Mouse (Mus musculus) heart, adult 2 months (tissue): Measurements from ENCODE around the gene Rufy4. TPM values are rescaled to one million over a fixed set of nuclear protein-coding genes. Genes with fewer than 3 reads are reported as not detected.

Experiments
- DNase-seq, 2 experiments: peaks; one replicate each; pipeline ENCODE4 v3.0.0; 2021
- H3K27ac ChIP-seq: fragments of 200-600 bp; 2 replicates; pipeline ENCODE4 v1.8.1; 2022
- H3K27me3 ChIP-seq: fragments of 200-500 bp; 2 replicates; pipeline ENCODE4 v1.6.1; 2012; ENCODE audit warnings: mild to moderate bottlenecking, low read length, inconsistent platforms, mixed read lengths; ENCODE audit not compliant: control insufficient read depth, insufficient read depth
- H3K36me3 ChIP-seq: fragments of 200-500 bp; 2 replicates; pipeline ENCODE4 v1.6.1; 2012; ENCODE audit warnings: low read length, inconsistent platforms; ENCODE audit not compliant: control insufficient read depth, insufficient read depth
- H3K4me1 ChIP-seq: fragments of 200-500 bp; 2 replicates; pipeline ENCODE4 v1.6.1; 2011; ENCODE audit warnings: low read length; ENCODE audit not compliant: control insufficient read depth, insufficient read depth
- H3K4me3 ChIP-seq: fragments of 200-600 bp; 2 replicates; pipeline ENCODE4 v1.8.1; 2022
- H3K79me2 ChIP-seq: fragments of 200-500 bp; replicated peaks from 2 replicates; pipeline ENCODE4 v1.6.1; 2012; ENCODE audit warnings: mild to moderate bottlenecking, inconsistent platforms, low read length, moderate library complexity, mixed read lengths; ENCODE audit not compliant: control insufficient read depth, insufficient read depth
- H3K9ac ChIP-seq: fragments of 200-500 bp; 2 replicates; pipeline ENCODE4 v1.6.1; 2012; ENCODE audit warnings: low read depth, mild to moderate bottlenecking, control low read depth, inconsistent platforms, low read length, mixed read lengths
- CTCF ChIP-seq: fragments of 200-600 bp; IDR thresholded peaks from 2 replicates; pipeline ENCODE4 v1.8.1; 2022; ENCODE audit warnings: antibody characterized with exemption, mild to moderate bottlenecking, moderate library complexity
- EP300 ChIP-seq: fragments of 200-500 bp; IDR thresholded peaks from 2 replicates; pipeline ENCODE4 v1.6.1; 2011; ENCODE audit warnings: low read depth, low read length, control low read depth; ENCODE audit not compliant: insufficient read depth
- POLR2A ChIP-seq: fragments of 200-500 bp; IDR thresholded peaks from 2 replicates; pipeline ENCODE4 v1.6.1; 2011; ENCODE audit warnings: mild to moderate bottlenecking, low read depth, low read length, control low read depth; ENCODE audit not compliant: insufficient read depth
- WGBS: fragments of 180-500 bp; shearing (Covaris S2); methylation state at CpG from one replicate; pipeline ENCODE4 v1.1.7; 2018; 5-methylcytosine and 5-hydroxymethylcytosine counted together
- intact Hi-C: fragments of 180-260 bp; cut with DNase I; formaldehyde crosslinking; loops from one replicate; pipeline ENCODE4 v1.15.1; 2025
- polyA plus RNA-seq: library from polyadenylated mRNA; depleted of rRNA; stranded (reverse); fragments of >200 nt; gene quantifications from 2 replicates; pipeline ENCODE4 v1.2.3, GENCODE M21; 2012
- total RNA-seq, 2 experiments: library from RNA; stranded (reverse); gene quantifications; 2 replicates each; pipeline ENCODE4 v1.2.3; 2021

The Rufy4 gene
- total and polyA plus RNA-seq, 3 experiments = 0.59 to 1.2 (median 1.1) TPM

GRCm38 (mm10) chr1:74119115-74119514, 6.2 kb upstream of the Rufy4 start:
- peaks cover 10% of the 10 kb centered on the region; the same call in 1 of the 2 replicates for H3K4me1 ChIP-seq
- peak; percentile 46 to 69 for DNase-seq
- no peak overlapping the region for H3K4me3 ChIP-seq
- H3K79me2 ChIP-seq = no peaks in the 10 kb centered on the region
- no peaks in the 10 kb centered on the region for H3K36me3 ChIP-seq
- intact Hi-C loops = no loop called here
- WGBS = 55% methylated on average over 1 of the region's 1 CpGs
- H3K9ac ChIP-seq = no peak overlapping the region
- TF ChIP-seq POLR2A (no peak), CTCF (no peak), EP300 (no peak)
- no peaks in the 10 kb centered on the region; the same call in 1 of the 2 replicates for H3K27me3 ChIP-seq
- H3K27ac ChIP-seq = peak overlapping the region; percentile 52

- no peaks in the 10 kb centered on the region for H3K79me2 ChIP-seq
- TF ChIP-seq POLR2A (no peak), EP300 (no peak), CTCF (no peak)
- no peak for DNase-seq
- no peak overlapping the region; the same call in 1 of the 2 replicates for H3K27ac ChIP-seq
- intact Hi-C loops = loop anchor here (2.0 to 5.0 kb wide), 2 partner anchors 16 to 124 kb away; no protein-coding TSS in a partner anchor
- peaks cover 11% of the 10 kb centered on the region for H3K4me1 ChIP-seq
- H3K27me3 ChIP-seq = no peaks in the 10 kb centered on the region; the same call in 1 of the 2 replicates
- H3K4me3 ChIP-seq = no peak overlapping the region
- 58% methylated on average over 7 of the region's 7 CpGs for WGBS
- H3K9ac ChIP-seq = no peak overlapping the region
- no peaks in the 10 kb centered on the region for H3K36me3 ChIP-seq
These were observed 4.2 kb upstream of the Rufy4 start for GRCm38 (mm10) chr1:74121138-74121537.

- WGBS = 28% methylated on average over 9 of the region's 9 CpGs
- Histone ChIP-seq H3K4me1 (peaks cover 11% of the 10 kb centered on the region), H3K27me3 (no peaks in the 10 kb centered on the region), H3K79me2 (no peaks in the 10 kb centered on the region), H3K27ac (peak overlapping the region; percentile 48), H3K4me3 (no peak overlapping the region), H3K36me3 (no peaks in the 10 kb centered on the region), H3K9ac (no peak overlapping the region)
- TF ChIP-seq POLR2A (no peak), CTCF (no peak), EP300 (no peak)
- DNase-seq = peak; percentile 64 to 78
- intact Hi-C loops = loop anchor here (2.0 to 5.0 kb wide), 2 partner anchors 17 to 125 kb away; no protein-coding TSS in a partner anchor
These were observed 3.3 kb upstream of the Rufy4 start for GRCm38 (mm10) chr1:74121821-74122576.

GRCm38 (mm10) chr1:74123215-74123614, 2.1 kb upstream of the Rufy4 start:
- DNase-seq = no peak
- Histone ChIP-seq H3K4me1 (peaks cover 6% of the 10 kb centered on the region), H3K27ac (no peak overlapping the region), H3K4me3 (no peak overlapping the region), H3K27me3 (no peaks in the 10 kb centered on the region), H3K79me2 (no peaks in the 10 kb centered on the region), H3K36me3 (no peaks in the 10 kb centered on the region), H3K9ac (no peak overlapping the region)
- intact Hi-C loops = loop anchor here (5.0 kb wide), 1 partner anchor 126 kb away; no protein-coding TSS in a partner anchor
- 60% methylated on average over 8 of the region's 8 CpGs for WGBS
- TF ChIP-seq POLR2A (no peak), CTCF (peak; percentile 20), EP300 (no peak)

- H3K27me3 ChIP-seq = no peaks in the 10 kb centered on the region
- no peaks in the 10 kb centered on the region for H3K79me2 ChIP-seq
- H3K9ac ChIP-seq = peak within 1 kb of the TSS; percentile 70
- intact Hi-C loops = loop anchor here (5.0 kb wide), 1 partner anchor 127 kb away; no protein-coding TSS in a partner anchor
- peak; percentile 71 to 73 for DNase-seq
- TF ChIP-seq POLR2A (no peak), CTCF (no peak), EP300 (no peak)
- peaks cover 5% of the 10 kb centered on the region for H3K4me1 ChIP-seq
- no peaks in the 10 kb centered on the region for H3K36me3 ChIP-seq
- peak within 1 kb of the TSS; percentile 51 for H3K27ac ChIP-seq
- H3K4me3 ChIP-seq = peak within 1 kb of the TSS; percentile 50
- 2% methylated on average over 84 of the region's 84 CpGs for WGBS
These were observed 1.0 kb upstream of the Rufy4 start, which contains the start of gene Tns1 for GRCm38 (mm10) chr1:74124021-74124981. Gene Tns1 (minus strand): TSS chr1:74124449.
